Mouse (Mus musculus): ENCODE measurements at regions not wholly inside any gene's neighbourhood (a gene's known extent, or its start where the extent isn't known, plus 50 kb on each side); places are given as distances from the start of the nearest gene placed in this dataset.
A peak's percentile ranks its signal among the peaks of the same experiment; 100 is the strongest.

- no peak for DNase-seq
Observed at GRCm38 (mm10) chr3:16941146-16941545, 934.9 kb upstream of the Gm5150 start.

GRCm38 (mm10) chr3:16939533-16939932, 933.3 kb upstream of the Gm5150 start:
- DNase-seq: no peak

GRCm38 (mm10) chr3:16939127-16939526, 932.9 kb upstream of the Gm5150 start:
- DNase-seq: no peak

GRCm38 (mm10) chr3:16938491-16939001, 932.3 kb upstream of the Gm5150 start:
- no peak for DNase-seq

GRCm38 (mm10) chr3:16930299-16930698, 924.1 kb upstream of the Gm5150 start:
- no peak for DNase-seq

- DNase-seq: no peak
Observed at GRCm38 (mm10) chr3:16929846-16930245, 923.6 kb upstream of the Gm5150 start.

GRCm38 (mm10) chr3:16924018-16924417, 917.8 kb upstream of the Gm5150 start:
- no peak for DNase-seq

GRCm38 (mm10) chr3:16923234-16923914, 917.1 kb upstream of the Gm5150 start:
- DNase-seq: no peak

GRCm38 (mm10) chr3:16921330-16921729, 915.1 kb upstream of the Gm5150 start:
- DNase-seq: no peak

GRCm38 (mm10) chr3:16918374-16918773, 912.1 kb upstream of the Gm5150 start:
- no peak for DNase-seq

- DNase-seq: no peak
Observed at GRCm38 (mm10) chr3:16916072-16916403, 909.8 kb upstream of the Gm5150 start.

GRCm38 (mm10) chr3:16915389-16916071, 909.3 kb upstream of the Gm5150 start:
- DNase-seq: no peak

- DNase-seq: no peak
Observed at GRCm38 (mm10) chr3:16888132-16888531, 881.9 kb upstream of the Gm5150 start.

GRCm38 (mm10) chr3:16872337-16873117, 866.3 kb upstream of the Gm5150 start:
- no peak for DNase-seq

- DNase-seq: no peak
Observed at GRCm38 (mm10) chr3:16860034-16860433, 853.8 kb upstream of the Gm5150 start.

GRCm38 (mm10) chr3:16858931-16859330, 852.7 kb upstream of the Gm5150 start:
- no peak for DNase-seq

GRCm38 (mm10) chr3:16855251-16855650, 849.0 kb upstream of the Gm5150 start:
- DNase-seq: no peak

GRCm38 (mm10) chr3:16853992-16854391, 847.8 kb upstream of the Gm5150 start:
- no peak for DNase-seq

GRCm38 (mm10) chr3:16846785-16847520, 840.7 kb upstream of the Gm5150 start:
- DNase-seq: no peak

- no peak for DNase-seq
Observed at GRCm38 (mm10) chr3:16820536-16820935, 814.3 kb upstream of the Gm5150 start.

- DNase-seq: no peak
Observed at GRCm38 (mm10) chr3:16819218-16820122, 813.2 kb upstream of the Gm5150 start.

GRCm38 (mm10) chr3:16816814-16817213, 810.6 kb upstream of the Gm5150 start:
- DNase-seq: peak; percentile 17 to 27

All from cerebellum, adult 18-20 months (tissue).